Mouse (Mus musculus) fibroblast of lung, adult 2 months (primary cell): Measurements from ENCODE around the gene Cfdp1.

Experiments used
- DNase-seq: peaks from one replicate; pipeline ENCODE4 v3.0.0-alpha.2; 2011; ENCODE audit warnings: low read depth

The Cfdp1 gene

DNA sequence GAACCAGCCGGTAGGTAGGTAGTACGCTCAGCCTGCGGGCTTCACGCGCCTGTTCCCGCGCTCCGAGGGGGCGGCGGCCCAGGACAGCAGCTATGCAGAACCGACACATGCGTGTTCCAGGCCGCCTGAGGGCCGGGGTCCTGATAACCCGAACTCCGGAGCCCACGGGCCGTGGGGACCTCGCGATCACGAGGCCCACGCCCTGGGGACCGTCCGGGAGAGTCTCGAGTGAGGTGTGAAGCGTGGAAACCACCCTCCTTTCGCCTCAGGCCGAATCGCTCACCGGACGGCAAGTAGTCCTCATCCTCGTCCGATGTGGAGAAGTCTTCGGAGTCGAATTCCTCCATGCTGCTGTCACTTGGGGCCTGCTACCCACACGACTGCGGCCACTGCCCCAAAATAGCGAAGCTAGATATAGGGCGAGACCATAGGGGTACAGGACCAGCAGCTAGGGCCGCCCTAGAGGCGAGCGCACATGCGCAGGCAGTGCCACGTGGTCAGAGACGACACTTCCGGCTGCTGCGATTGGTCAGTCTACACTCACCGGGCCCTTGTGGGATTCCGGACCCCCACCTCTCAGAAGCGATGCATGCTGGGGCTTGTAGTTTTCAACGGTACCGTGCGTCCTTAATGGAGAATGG, at the start of gene Cfdp1:
Cfdp1 (minus strand) TSS at position 431 of the 641 bp plus-strand sequence.
- DNase-seq = peak; percentile 95

DNA sequence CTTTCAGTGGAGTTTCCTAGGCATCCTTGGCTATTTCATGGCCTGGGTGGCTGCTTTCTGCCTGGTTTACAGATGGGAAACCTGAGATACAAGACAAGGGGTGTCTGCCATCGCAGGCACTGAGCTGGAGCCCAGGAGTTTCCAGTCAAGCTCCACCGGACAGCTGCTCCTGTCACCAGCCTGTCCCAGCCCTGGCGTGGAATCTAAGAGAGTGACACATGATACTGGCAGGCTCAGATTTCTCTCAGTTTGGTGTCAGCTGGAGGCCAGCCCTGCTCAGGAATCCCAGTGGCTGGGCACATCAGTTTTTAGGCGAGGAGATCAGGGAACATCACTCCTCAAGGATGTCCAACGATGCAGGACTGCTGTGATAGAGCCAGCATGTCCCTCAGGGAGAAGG, 48.0 kb upstream of the Cfdp1 start:
- no peak for DNase-seq

DNA sequence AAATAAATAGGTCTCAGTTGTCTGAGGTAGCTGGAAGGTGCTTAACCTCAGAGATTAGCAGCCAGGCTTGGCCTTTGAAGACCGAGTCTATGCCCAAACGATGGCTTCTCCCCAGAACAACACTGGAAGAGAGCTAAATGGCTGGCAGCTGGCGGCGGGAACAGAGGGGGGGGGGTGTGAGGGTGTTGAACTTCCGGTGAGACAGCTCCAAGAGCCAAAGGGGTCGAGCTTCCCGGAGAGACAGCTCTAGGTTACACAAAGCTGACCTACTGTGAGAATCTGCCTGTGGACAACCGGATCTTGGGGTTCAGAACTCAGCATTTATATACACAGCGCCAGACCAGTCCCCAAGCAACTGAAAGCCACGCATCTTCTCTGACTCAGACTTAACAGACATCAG, 44.5 kb upstream of the Cfdp1 start:
- DNase-seq = no peak

DNA sequence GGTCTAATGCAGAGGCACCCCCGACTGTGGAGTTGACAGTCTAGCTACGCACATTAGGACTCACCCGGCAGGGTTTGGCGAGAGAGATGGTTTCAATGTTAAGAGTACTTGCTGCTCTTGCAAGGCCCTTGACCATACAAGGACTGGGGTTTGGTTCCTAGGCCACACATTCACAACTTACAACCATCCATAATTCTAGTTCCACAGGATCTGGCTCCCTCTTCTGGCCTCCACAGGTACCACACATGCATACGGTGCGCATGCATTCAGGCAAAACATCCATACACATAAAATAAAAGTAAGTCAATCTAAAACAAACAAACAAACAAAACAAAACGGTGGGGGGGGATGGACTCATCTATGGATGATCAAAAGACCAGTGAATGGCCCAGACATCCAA, 40.9 kb upstream of the Cfdp1 start:
- DNase-seq = no peak

DNA sequence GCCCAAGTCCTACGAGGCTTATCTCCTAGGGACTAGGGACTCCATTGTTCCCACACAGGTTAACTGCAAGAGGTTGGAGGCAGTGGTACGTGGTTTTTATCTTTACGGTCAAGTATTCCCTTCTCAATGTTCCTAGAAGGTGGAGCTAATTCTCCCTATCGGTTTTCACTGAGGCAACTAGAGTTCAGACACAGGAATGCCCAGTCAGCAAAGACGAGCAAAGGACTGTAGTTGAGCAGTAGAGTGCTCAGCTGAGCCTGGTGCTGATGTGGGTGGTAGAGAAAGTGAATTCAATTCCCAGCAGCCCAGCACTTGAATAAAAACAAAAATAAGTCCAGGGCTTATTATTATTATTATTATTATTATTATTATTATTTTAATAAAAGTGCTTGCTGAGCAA, 38.5 kb upstream of the Cfdp1 start:
- no peak for DNase-seq

DNA sequence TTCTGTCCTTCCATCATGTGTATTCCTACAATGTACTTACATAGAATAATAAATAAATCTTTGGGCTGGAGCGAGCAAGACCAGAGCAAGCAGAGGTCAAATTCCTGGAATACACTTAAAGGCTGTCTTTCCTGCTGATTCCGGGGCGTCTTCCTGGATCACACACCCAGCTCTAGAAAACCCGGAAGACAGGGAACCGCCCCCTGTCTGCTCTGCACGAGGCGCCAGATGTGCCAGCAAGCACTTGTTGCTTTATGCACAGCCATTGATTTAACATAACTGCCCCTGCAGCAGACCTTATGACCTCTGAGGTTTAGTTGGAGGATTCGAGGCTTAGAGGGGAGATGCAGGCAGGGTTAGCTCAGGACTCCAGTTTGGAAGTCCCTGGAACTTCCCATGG, 37.9 kb upstream of the Cfdp1 start:
- DNase-seq = no peak

DNA sequence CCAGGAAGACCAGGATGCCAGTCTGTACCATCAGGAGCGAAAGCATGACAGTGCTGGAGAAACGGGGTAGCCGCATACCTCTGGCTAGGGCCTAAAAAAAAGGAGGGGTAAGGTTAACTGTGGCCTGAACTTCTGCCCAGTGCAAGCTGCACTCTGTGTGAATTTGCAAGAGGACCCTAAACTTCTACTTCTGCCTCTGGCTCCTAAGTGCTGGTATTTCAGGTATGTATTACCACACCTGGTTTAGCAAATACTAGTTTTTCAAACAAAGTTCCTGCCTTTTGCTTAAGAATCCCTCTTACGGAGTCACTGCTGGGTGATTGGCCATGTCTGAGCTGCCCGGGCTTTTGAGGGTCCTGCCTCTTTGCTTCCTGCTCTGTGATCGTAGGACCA, 36.8 kb upstream of the Cfdp1 start:
- no peak for DNase-seq

DNA sequence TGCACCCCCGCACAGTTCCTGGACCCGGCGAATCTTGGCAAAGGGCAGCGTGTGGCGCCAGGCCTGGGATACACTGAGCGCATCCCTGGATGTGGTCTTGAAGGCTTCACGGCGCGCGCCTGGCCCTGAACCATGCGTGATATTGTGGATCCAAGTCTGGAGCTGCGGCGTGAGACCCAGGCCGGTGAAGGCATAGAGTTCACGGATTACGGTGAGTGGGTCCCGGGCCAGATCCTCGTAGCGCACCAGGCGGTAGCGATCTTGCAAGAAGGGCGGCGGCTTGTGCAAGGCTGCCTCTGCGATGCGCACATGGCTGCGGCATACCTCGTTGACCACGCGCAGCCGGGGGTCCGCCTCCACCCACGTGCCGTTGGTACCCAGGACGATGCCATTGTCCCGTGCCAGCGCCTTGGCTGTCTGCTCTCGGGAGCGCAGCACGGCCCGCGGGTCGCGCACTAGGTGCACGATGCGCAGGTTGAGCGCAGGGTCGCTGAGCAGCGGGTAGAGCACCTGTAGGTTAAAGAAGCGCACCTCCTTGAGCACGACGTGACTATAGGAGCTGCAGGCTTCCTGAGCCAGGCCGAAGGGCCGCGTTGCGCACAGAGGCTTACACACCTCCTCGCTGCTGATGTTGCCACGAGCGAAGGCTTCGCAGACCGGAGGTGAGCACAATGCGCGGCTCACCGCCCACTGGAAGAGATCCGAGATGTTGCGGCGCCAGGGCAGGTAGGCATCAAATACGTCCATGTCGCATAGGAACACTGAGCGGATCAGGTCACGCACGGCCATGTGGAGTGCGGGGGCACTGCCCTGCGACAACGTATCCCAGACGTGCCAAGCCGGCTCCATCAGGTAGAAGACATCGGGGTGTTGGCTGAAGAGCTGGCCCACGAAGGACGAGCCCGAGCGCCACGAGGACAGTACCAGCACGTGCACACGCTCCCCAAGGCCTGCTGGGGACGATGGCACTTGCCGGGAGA, 36.1 kb upstream of the Cfdp1 start:
- DNase-seq = no peak

DNA sequence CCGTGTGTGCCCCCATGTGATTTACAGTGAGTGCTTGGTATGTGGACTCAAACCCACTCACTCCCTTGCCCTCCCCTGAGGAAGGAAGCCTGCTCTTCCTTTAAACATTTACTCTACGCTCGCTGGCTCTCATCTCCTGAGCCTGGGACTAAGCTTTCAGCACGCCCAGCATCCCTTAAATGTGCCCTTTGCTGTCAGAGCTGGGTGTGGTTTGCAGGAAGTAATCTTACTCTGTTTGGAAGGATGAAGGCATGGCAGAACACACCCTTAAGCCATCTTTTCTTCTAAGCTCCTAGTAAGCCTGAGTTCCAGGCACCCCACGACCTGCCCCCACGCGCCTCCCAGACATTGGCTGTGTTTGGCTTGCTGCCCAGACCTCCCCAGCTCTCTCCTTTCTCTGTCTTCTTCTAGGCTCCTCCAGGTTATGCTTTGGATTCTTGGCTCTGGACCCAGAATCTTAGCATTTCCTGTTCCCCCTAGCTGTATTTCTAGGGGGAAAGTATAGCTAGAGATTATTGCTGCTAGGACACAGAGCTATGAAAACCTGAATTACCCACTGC, 34.1 kb upstream of the Cfdp1 start:
- DNase-seq = no peak

DNA sequence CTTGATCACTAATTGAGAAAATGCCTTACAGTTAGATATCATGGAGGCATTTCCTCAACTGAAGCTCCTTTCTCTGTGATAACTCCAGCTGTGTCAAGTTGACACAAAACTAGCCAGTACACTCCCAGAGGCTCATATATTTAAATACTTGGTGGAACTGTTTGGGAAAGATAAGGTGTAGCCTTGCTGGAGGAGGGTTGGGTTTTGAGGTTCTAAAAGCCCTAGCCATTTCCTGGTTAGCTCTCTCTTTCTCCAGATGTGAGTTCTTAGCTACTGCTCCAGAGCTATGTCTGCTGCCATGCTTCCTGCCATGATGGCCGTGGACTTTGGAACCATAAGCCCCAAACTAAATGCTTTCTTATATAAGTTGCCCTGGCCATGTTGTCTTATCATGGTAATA, 33.4 kb upstream of the Cfdp1 start:
- no peak for DNase-seq

DNA sequence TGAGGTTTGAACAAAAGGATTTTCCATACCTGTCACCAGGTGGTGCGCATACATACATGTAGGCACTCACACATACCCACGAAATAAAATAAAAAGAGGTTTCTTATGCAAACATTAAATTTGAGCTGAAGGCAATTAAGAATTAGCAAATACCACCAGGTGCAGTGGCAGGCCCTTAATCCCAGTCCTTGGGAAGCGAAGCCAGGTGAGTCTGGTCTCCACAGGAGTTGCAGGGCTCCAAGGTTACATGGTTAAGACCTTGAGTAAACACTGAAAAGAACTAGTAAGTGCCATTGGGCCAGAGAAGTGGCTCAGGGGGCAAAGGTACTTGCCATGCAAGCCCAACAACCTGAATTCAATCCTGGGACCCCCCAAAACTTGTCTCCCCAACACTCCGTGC, 29.5 kb upstream of the Cfdp1 start:
- DNase-seq = no peak

DNA sequence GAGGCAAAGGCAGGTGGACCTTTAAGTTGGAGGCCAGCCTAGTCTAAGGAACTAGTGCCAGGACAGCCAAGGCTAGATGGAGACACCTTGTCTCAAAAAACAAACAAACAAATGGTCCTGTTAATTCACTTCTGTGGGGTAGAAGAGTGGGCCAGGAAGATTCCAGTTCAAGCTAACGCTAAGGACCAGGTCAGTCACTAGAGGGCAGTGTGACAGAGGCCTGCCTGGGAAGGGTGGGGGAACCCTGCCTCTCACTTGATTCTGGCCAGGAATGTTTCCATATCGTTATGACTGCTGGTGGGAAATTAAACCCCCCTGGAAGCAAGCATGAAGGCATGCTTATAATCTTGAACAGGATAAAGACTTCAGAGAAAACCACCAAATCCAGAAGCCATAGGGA, 27.5 kb upstream of the Cfdp1 start:
- peak; percentile 10 for DNase-seq

DNA sequence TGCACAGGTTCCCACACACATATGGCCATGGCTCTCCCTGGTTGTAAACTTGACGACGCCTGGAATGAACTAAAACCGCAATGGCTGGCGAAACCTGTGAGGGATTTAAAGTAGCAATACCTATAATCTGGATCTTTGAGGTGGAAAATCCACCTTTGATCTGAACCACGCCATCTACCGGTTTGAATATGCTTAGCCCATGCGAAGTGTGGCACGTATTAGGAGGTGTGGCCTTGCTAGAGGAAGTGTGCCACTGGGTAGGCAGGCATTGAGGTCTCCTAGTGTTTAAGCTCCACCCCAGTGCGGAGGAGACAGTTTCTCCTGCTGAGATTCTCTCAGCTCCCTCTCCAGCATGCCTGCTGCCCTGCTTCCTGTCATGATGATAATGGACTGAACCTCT, 23.6 kb upstream of the Cfdp1 start:
- no peak for DNase-seq

DNA sequence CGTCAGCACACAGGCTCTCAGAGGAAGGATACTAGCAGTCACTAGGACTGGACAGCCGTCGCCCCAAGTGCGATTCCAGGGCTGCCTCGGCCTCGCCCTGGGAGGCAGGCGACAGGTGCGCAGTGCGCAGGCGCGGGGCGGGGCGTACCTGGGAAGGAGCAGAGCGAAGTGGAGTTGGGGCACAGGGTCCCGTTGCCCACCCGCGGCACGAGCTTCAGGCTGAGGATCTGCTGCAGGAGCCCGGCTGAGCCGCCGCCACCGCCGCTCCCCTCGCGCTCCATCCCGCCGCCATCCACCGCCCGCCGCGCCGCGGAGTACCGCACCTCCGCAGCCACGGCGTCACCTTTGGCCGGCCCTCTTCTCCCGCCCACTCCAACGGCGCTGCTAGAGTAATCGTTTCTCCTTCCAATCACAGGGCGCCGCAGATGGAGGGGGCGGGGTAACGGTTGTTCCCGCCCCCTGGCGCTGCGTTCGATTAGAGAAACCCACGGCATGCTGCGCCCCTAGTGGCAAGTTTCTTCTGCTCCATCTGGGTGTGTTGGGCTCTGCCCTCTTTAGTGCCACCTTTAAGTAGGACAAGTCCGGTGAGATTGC, 22.4 kb upstream of the Cfdp1 start, which contains the start of gene Tmem170:
Tmem170 (minus strand) TSS at position 396 of the 594 bp plus-strand sequence.
- peak; percentile 94 for DNase-seq

DNA sequence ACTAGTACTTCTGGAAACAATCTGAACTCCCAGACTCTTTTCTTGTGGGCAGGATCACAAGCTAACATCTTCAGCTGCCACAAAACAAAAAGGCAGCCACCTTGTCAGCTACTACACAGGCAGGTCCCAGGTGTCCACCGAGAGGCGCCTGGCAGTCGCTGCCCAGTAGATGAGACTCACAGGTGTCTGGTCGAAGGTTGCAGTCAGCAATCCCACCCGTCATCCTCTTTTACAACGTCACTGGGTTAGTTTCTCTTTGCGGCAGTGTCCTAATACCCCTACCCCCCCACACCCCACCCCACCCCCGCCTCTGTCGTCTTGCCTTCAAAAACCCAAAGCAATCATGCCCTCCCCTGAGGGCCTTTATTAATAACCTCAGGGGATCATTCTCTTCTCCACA, 21.7 kb upstream of the Cfdp1 start:
- no peak for DNase-seq

DNA sequence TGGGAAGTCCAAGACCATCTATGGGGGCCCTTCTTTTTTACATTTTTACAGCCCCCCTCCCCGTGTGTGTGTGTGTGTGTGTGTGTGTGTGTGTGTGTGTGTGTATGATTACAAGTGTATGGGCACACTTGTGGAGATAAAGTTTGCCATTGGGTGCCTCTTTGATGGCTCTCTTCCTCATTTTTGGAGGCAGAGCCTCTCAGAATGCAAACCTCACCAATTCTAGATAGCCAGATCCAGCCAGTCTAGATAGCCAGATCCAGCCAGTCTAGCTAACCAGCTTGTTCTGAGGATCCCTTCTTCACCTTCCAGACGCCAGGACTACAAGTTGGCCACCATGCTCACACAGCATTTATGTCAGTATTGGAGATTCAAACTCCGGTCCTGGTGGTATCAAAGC, 17.2 kb upstream of the Cfdp1 start:
- DNase-seq = no peak

DNA sequence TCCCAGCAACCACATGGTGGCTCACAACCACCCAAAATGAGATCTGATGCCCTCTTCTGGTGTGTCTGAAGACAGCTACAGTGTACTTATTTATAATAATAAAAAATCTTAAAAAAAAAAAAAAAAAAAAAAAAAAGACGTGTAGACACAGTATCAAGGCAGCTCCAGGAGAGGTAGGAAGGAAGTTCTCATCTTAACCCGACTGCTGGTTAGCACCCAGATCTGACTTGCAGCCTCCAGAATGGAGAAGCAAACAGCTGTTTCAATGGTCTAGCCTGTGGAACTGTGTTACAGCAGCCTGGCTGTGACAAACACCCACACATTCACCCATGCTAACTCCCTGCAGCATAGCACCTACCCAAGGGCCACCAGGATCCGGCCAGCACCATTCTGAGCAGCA, 16.3 kb upstream of the Cfdp1 start:
- no peak for DNase-seq

DNA sequence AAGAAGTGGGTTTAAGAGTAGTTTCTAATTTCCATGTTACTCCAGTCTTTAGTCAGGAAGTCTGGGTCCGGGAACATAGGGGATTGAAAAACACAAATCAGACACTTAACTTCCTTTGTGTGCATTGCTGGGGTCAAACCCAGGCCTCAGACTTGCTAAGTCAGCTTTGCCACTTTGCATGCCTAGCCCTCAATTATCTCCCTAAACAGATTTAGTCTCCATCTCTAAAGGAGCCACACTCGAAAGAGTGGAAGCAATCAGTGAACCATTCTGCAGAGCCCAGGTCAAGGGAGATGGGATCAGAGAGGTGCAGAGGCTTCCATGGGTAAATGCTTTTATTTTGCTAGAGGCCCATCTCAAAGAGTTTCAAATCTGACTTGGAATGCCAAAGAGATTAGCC, 14.6 kb upstream of the Cfdp1 start:
- DNase-seq = no peak

DNA sequence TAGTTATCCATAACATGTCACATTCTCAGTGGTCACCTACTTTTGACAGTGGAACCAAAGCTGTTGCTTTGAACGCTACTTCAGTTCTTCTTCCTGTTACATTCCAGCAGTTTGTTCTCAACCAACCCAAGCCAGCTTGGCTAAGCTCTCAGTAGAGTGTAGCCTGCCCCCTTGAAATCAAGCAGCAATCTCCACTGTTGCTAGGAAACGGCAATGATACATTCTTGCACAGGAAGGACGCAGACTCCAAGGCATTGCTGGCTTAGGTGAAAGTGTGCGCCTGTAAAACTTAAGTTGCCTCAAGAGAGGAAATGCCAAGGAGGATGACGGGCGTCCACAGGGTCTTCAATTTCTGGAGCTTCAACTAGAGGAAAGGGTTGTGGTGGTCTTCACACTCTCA, 11.8 kb upstream of the Cfdp1 start:
- no peak for DNase-seq

DNA sequence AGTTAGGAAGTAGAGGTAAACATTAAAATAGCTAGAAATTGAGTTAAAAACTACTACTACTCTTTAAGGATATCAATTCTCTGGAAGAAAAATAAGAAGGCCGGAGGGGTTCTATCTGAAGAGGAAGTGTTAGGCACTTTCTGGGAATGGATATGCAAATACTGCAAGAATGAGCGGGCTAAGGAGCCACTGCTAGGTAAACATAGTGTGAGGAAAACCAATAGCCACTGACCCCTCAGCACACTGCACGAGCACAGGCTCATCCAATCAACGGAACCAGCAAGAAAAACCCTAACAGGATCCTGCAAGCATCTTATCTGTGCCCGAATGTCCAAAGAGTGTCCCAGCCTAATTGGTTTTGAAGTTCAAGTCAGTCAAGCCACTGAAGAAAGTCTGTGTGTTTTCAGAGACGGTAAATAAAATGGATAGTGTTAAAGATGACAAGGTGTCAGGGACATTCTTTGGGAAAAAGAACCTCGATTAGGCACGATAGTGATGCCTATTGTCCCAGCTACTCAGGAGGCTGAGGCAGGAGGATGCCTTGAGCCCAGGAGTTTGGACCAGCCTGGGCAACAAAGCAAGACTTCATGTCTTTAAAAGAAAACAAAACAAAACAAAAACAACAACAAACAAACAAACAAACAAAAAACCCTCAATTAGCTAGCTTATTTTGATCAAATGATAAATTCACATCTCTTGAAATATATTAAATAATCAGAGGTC, 11.2 kb upstream of the Cfdp1 start:
- DNase-seq = no peak

DNA sequence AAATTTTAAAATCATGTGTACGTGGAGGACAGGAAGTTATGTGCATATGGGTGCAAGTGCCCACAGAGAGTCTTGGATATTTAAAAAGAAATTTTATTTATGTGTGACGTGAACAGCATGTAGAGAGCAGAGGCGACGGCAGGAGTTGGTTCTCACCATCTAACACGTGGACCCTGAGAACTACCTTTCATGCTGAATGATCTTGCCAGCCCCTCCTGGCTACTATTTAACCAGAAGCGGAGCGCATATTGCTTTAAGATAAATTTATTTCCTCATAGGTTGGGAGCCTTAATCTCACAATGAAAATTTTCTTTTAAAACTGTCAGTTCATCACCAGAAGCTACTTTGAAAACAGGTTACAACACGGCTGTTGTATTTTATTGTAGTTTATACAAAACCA, 10.6 kb upstream of the Cfdp1 start:
- no peak for DNase-seq

DNA sequence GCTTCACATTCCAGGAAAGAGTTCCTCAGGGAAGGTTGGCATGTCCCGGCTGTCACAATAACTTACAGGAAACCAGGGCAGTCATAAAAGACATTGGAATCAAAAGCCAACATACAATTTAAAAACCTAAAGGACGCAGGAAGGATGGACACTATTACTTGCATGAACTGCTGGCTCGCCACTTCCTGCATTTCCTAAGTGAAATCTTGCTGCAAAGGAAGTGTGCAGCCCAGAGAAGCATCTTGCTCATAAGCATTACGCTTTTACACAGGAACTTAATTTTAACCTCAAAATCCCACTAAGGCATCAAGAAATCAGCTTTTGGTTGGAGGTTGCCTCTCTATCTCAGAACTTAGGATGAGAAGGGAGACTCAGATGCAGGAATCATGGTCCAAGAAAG, 9.2 kb upstream of the Cfdp1 start:
- no peak for DNase-seq
